Mouse (Mus musculus): ENCODE measurements around the gene Pde10a. TPM values are rescaled to one million over a fixed set of nuclear protein-coding genes. Genes with fewer than 3 reads are reported as not detected.

The Pde10a gene
- polyA plus RNA-seq, 1 experiment from 2014 or later, result 4.8 TPM

DNA sequence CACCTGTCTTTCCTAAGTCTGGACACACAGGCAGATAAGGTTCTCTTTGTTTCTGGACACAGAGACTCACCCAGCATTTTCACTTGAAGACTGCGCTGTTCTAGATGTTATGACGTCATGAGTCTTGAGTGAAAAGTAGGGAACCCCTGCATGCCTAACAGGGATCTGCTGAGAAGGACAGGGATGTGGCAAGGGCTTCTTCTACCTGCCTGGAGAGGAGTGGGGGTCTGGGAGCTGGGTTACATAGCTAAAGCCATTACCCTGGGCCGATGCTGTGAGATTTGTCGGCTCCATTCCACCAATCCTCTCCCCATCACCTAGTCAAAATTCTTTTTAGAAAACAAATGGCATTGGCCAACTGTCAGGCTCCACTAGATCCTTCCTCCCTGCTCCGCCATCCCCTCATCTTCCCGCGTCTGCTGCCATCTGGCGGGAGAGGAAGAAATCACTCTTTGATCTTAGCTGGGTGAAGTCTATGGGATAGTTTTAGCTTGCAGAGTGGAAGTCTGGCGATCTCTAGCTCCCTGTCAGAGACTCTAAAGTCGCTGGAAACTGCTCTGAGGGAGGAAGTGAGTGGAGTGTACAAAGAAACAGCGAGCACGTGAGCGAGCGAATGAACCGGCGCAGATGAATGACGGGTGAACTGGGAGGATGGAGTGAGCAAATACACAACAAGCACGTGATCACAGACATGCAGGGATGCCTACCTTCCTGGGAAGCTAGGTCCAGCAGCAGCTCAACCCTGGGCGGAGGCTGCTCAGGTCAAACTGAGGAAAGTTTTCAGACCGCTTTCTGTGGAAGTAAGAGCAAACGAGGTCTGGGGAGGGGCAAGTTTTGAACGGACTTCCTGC is 67.5 kb downstream of the Pde10a start:
- no peaks in the 10 kb centered on the region for H3K36me3 ChIP-seq (ENCODE audit: control insufficient read depth, insufficient read depth, low read length)
- no peaks in the 10 kb centered on the region for H3K4me1 ChIP-seq (ENCODE audit: control insufficient read depth, insufficient read depth, low read length)
- peak overlapping the region; percentile 21; the same call in 1 of the 2 replicates for H3K4me3 ChIP-seq (ENCODE audit: low read depth, low read length)
- WGBS, result 15% methylated on average over 22 of the region's 22 CpGs
- DNase-seq (ENCODE audit: low spot score, missing footprints) (peak; percentile 97), ATAC-seq (ENCODE audit: low FRiP score) (0 out of 2 replicates have a peak, but pooled peaks have one; percentile 44)
- peak overlapping the region; percentile 47 for H3K4me2 ChIP-seq
- H3K27ac ChIP-seq (ENCODE audit: low read depth, low read length), result no peak overlapping the region
- no peaks in the 10 kb centered on the region for H3K9me3 ChIP-seq (ENCODE audit: control insufficient read depth, low read length)
- H3K9ac ChIP-seq (ENCODE audit: low read length), result peak overlapping the region; percentile 53
- H3K27me3 ChIP-seq (ENCODE audit: control insufficient read depth, insufficient read depth, low read length), result no peaks in the 10 kb centered on the region

- Histone ChIP-seq H3K4me3 (ENCODE audit: low read depth, low read length) (no peak overlapping the region), H3K27me3 (ENCODE audit: control insufficient read depth, insufficient read depth, low read length) (no peaks in the 10 kb centered on the region), H3K4me1 (ENCODE audit: control insufficient read depth, insufficient read depth, low read length) (no peaks in the 10 kb centered on the region), H3K27ac (ENCODE audit: low read depth, low read length) (no peak overlapping the region), H3K9ac (ENCODE audit: low read length) (no peak overlapping the region), H3K9me3 (ENCODE audit: control insufficient read depth, low read length) (no peaks in the 10 kb centered on the region), H3K4me2 (no peak overlapping the region), H3K36me3 (ENCODE audit: control insufficient read depth, insufficient read depth, low read length) (no peaks in the 10 kb centered on the region)
- DNase-seq (ENCODE audit: low spot score, missing footprints), result peak; percentile 94
- ATAC-seq (ENCODE audit: low FRiP score), result peak; percentile 46
- WGBS, result 13% methylated on average over 7 of the region's 7 CpGs
These were observed 72.6 kb downstream of the Pde10a start for GRCm38 (mm10) chr17:8597790-8598189.

GRCm38 (mm10) chr17:8602976-8603375 is 77.8 kb downstream of the Pde10a start:
- no peaks in the 10 kb centered on the region for H3K27me3 ChIP-seq (ENCODE audit: control insufficient read depth, insufficient read depth, low read length)
- H3K36me3 ChIP-seq (ENCODE audit: control insufficient read depth, insufficient read depth, low read length), result no peaks in the 10 kb centered on the region

GRCm38 (mm10) chr17:8605921-8606320 is 80.7 kb downstream of the Pde10a start:
- Histone ChIP-seq H3K9me3 (ENCODE audit: control insufficient read depth, low read length) (no peaks in the 10 kb centered on the region), H3K27ac (ENCODE audit: low read depth, low read length) (no peak overlapping the region), H3K4me2 (no peak overlapping the region), H3K4me3 (ENCODE audit: low read depth, low read length) (no peak overlapping the region), H3K36me3 (ENCODE audit: control insufficient read depth, insufficient read depth, low read length) (no peaks in the 10 kb centered on the region), H3K9ac (ENCODE audit: low read length) (no peak overlapping the region), H3K4me1 (ENCODE audit: control insufficient read depth, insufficient read depth, low read length) (no peaks in the 10 kb centered on the region), H3K27me3 (ENCODE audit: control insufficient read depth, insufficient read depth, low read length) (no peaks in the 10 kb centered on the region)
- ATAC-seq (ENCODE audit: low FRiP score) (no peak), DNase-seq (ENCODE audit: low spot score, missing footprints) (peak; percentile 67)
- 85% methylated on average over 5 of the region's 5 CpGs for WGBS

More at GRCm38 (mm10) chr17:8602976-8603375, 77.8 kb downstream of the Pde10a start:
- Histone ChIP-seq H3K4me2 (no peak overlapping the region), H3K9ac (ENCODE audit: low read length) (no peak overlapping the region), H3K27ac (ENCODE audit: low read depth, low read length) (no peak overlapping the region), H3K9me3 (ENCODE audit: control insufficient read depth, low read length) (no peaks in the 10 kb centered on the region), H3K4me3 (ENCODE audit: low read depth, low read length) (no peak overlapping the region), H3K4me1 (ENCODE audit: control insufficient read depth, insufficient read depth, low read length) (no peaks in the 10 kb centered on the region)
- no peak for ATAC-seq (ENCODE audit: low FRiP score)
- WGBS, result 95% methylated on average over 3 of the region's 3 CpGs
- DNase-seq (ENCODE audit: low spot score, missing footprints), result no peak

GRCm38 (mm10) chr17:8606695-8607094 is 81.5 kb downstream of the Pde10a start:
- H3K27ac ChIP-seq (ENCODE audit: low read depth, low read length), result no peak overlapping the region
- H3K27me3 ChIP-seq (ENCODE audit: control insufficient read depth, insufficient read depth, low read length), result no peaks in the 10 kb centered on the region
- no peak for DNase-seq (ENCODE audit: low spot score, missing footprints)
- H3K4me3 ChIP-seq (ENCODE audit: low read depth, low read length), result no peak overlapping the region
- no peaks in the 10 kb centered on the region for H3K4me1 ChIP-seq (ENCODE audit: control insufficient read depth, insufficient read depth, low read length)
- H3K9ac ChIP-seq (ENCODE audit: low read length), result no peak overlapping the region
- no peak for ATAC-seq (ENCODE audit: low FRiP score)
- no peaks in the 10 kb centered on the region for H3K9me3 ChIP-seq (ENCODE audit: control insufficient read depth, low read length)
- no peaks in the 10 kb centered on the region for H3K36me3 ChIP-seq (ENCODE audit: control insufficient read depth, insufficient read depth, low read length)
- H3K4me2 ChIP-seq, result no peak overlapping the region
- 82% methylated on average over 3 of the region's 3 CpGs for WGBS

DNA sequence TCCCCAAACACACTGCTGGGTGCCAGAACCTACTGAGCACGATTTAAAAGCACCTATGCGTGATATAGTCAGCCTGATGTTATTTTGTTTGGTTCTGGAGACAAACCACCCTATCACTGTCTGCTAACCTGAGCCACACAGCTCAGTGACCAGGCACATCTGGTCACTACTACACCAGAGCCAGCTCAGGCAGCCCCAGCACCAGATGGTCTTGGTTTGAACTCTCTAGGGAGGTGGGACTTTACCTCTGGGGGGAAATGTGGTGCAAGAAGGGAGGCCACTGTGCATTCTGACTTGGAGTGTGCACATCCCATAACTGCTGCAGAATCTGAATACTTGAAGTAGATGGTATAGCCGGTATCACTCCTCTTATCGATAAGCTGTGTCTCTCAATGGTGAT is 86.7 kb downstream of the Pde10a start:
- Histone ChIP-seq H3K27ac (ENCODE audit: low read depth, low read length) (no peak overlapping the region), H3K9ac (ENCODE audit: low read length) (no peak overlapping the region), H3K4me2 (no peak overlapping the region), H3K9me3 (ENCODE audit: control insufficient read depth, low read length) (no peaks in the 10 kb centered on the region), H3K27me3 (ENCODE audit: control insufficient read depth, insufficient read depth, low read length) (no peaks in the 10 kb centered on the region), H3K4me3 (ENCODE audit: low read depth, low read length) (no peak overlapping the region), H3K4me1 (ENCODE audit: control insufficient read depth, insufficient read depth, low read length) (no peaks in the 10 kb centered on the region), H3K36me3 (ENCODE audit: control insufficient read depth, insufficient read depth, low read length) (no peaks in the 10 kb centered on the region)
- DNase-seq (ENCODE audit: low spot score, missing footprints) (peak; percentile 41), ATAC-seq (ENCODE audit: low FRiP score) (no peak)
- WGBS, result 85% methylated on average over 4 of the region's 4 CpGs

DNA sequence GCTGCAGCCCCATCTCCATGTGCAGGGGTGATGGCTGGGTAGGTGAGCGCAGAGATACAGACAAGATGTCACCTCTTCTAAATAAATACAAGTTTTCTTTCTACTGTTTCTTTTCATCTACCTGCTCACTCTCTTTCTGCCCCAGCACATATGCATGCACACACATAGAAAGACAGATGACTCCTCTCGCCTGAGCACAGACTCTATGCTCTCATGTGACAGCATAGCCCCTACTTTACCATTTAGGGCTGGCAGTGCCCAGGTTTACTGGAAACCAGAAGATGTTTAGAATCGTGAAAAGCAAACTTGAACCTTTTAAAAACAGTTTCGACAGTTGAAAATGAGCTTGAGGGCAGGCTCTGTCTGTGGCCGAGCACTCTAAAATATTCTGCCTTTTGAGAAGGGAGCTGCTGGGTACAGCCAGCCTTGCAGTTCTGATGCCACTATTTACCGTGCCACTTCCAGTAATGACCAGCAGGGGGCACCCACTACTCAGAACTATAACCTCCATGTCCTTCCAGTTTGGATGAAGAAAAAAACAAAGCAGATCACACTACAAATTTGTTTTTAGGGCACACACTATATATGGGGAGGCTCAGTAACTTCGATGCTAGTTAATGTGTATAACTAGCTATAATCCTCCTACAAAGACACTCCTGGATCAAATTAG is 88.8 kb downstream of the Pde10a start:
- ATAC-seq (ENCODE audit: low FRiP score), result no peak
- H3K4me3 ChIP-seq (ENCODE audit: low read depth, low read length), result no peak overlapping the region
- WGBS, result 34% methylated on average over 7 of the region's 7 CpGs
- peak; percentile 98 for DNase-seq (ENCODE audit: low spot score, missing footprints)
- no peak overlapping the region for H3K4me2 ChIP-seq
- H3K27ac ChIP-seq (ENCODE audit: low read depth, low read length), result no peak overlapping the region
- H3K9me3 ChIP-seq (ENCODE audit: control insufficient read depth, low read length), result no peaks in the 10 kb centered on the region
- H3K27me3 ChIP-seq (ENCODE audit: control insufficient read depth, insufficient read depth, low read length), result no peaks in the 10 kb centered on the region
- H3K9ac ChIP-seq (ENCODE audit: low read length), result no peak overlapping the region
- H3K36me3 ChIP-seq (ENCODE audit: control insufficient read depth, insufficient read depth, low read length), result no peaks in the 10 kb centered on the region
- no peaks in the 10 kb centered on the region for H3K4me1 ChIP-seq (ENCODE audit: control insufficient read depth, insufficient read depth, low read length)

DNA sequence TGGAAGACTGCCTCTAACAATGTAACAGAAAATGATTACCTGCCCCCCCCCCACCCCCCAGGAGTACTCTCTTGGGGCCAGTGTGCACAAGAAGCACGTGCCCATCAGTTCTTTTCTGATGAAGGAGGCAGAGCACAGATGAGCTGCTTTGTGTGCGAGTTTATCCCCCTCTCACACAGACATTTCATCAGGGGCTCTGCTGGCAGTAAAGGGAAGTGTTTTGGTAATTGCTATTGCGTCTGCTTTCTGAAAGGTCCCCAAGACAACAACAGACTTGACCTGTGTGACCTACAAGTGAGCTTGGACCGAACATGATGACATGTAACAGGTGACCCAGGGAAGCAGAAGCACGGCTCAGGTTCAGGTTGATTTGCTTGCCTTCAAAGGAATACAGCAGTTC is 95.2 kb downstream of the Pde10a start:
- H3K4me2 ChIP-seq, result no peak overlapping the region
- H3K36me3 ChIP-seq (ENCODE audit: control insufficient read depth, insufficient read depth, low read length), result no peaks in the 10 kb centered on the region
- H3K9ac ChIP-seq (ENCODE audit: low read length), result no peak overlapping the region
- H3K27me3 ChIP-seq (ENCODE audit: control insufficient read depth, insufficient read depth, low read length), result no peaks in the 10 kb centered on the region
- H3K4me1 ChIP-seq (ENCODE audit: control insufficient read depth, insufficient read depth, low read length), result no peaks in the 10 kb centered on the region
- peak; percentile 64 for DNase-seq (ENCODE audit: low spot score, missing footprints)
- no peak overlapping the region for H3K27ac ChIP-seq (ENCODE audit: low read depth, low read length)
- no peak overlapping the region for H3K4me3 ChIP-seq (ENCODE audit: low read depth, low read length)
- 60% methylated on average over 5 of the region's 5 CpGs for WGBS
- H3K9me3 ChIP-seq (ENCODE audit: control insufficient read depth, low read length), result no peaks in the 10 kb centered on the region
- ATAC-seq (ENCODE audit: low FRiP score), result no peak

DNA sequence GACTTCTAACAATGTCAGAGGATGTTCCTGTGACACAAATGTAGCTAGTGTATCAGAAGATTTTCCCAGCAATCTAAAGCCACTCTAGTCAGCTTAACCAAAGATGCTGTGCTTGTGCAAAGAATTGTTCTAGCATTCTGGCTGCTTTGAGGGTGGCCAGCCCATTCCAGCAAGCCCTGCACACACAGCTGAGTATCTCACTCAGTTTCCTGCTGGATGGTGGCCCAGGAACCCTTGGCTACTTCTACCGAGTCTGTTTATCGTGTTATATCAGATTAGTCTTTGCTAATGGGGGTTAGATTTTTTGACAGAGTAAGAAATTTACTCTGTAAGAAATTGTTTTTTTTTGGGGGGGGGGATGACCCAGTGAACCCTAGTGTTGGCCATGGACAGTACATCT is 95.9 kb downstream of the Pde10a start:
- H3K4me1 ChIP-seq (ENCODE audit: control insufficient read depth, insufficient read depth, low read length), result no peaks in the 10 kb centered on the region
- H3K4me3 ChIP-seq (ENCODE audit: low read depth, low read length), result no peak overlapping the region
- no peak for DNase-seq (ENCODE audit: low spot score, missing footprints)
- ATAC-seq (ENCODE audit: low FRiP score), result no peak
- H3K9ac ChIP-seq (ENCODE audit: low read length), result no peak overlapping the region
- H3K27ac ChIP-seq (ENCODE audit: low read depth, low read length), result no peak overlapping the region
- no peaks in the 10 kb centered on the region for H3K9me3 ChIP-seq (ENCODE audit: control insufficient read depth, low read length)
- no peak overlapping the region for H3K4me2 ChIP-seq
- no peaks in the 10 kb centered on the region for H3K27me3 ChIP-seq (ENCODE audit: control insufficient read depth, insufficient read depth, low read length)
- H3K36me3 ChIP-seq (ENCODE audit: control insufficient read depth, insufficient read depth, low read length), result no peaks in the 10 kb centered on the region
- WGBS, result 88% methylated on average over 2 of the region's 2 CpGs

All from midbrain, embryonic 11.5 days (tissue).